Mouse (Mus musculus): ENCODE results near the gene Rxfp4.
A peak's percentile ranks its signal among the peaks of the same experiment; 100 is the strongest.

Gene Rxfp4

DNA sequence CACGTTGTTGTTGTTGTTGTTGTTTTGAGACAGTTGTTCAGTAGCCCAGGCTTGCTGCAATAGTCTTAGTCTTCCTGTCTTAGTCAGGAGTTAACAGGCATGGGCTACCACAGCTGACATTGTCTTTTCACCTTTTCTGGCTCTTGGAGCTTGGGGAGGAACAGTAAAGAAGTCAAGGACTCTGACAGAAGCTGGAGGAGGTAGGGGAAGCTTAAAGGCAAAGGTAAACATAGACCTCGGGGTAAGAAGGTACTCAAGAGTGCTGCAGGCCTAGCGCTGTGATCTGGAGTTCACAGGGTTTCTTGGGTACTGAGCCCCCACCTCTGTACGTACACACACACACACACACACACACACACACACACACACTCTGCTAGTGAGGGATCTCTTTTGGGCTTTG, 24.2 kb downstream of the Rxfp4 start:
- no peak for DNase-seq (ENCODE audit: low read depth, low spot score)

GRCm38 (mm10) chr3:88627535-88627934, 25.4 kb downstream of the Rxfp4 start:
- DNase-seq (ENCODE audit: low read depth, low spot score) = no peak

DNA sequence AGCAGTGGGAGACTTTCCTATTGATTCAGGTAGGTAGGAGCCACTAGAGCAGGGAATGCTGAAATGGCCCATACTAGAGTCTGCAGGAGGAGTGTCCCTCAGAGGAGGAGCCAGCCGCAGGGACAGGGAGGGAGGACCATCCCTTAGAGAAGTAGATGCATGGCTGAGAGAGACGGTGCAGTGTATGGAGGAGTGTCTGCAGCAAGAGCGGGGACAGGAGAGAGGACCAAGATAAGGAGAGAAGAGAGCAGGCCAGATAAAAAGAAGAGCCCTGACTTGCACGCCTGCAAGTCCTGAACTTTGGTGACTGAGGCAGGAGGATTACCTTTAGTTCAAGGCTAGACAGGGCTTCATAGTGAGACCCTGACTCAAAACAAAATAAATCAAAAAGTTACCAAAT, 25.8 kb downstream of the Rxfp4 start:
- DNase-seq (ENCODE audit: low read depth, low spot score) = no peak

- DNase-seq (ENCODE audit: low read depth, low spot score) = no peak
These were observed 26.6 kb downstream of the Rxfp4 start for GRCm38 (mm10) chr3:88626316-88626715.

DNA sequence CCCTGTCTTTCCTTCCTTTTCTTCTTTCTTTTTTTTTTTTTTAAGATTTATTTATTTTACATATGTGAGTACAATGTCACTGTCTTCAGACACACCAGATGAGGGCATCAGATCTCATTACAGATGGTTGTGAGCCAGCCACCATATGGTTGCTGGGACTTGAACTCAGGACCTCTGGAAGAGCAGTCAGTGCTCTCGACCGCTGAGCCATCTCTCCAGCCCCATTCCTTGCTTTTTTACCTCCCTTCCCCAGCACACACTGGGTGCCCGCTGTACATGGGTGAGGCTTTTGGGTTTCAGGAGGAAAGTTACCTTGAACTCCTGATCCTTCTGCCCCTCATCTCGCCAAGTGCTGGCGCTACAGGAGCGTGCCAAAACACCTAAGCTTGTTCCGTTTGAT, 27.4 kb downstream of the Rxfp4 start:
- DNase-seq (ENCODE audit: low read depth, low spot score) = no peak

- DNase-seq (ENCODE audit: low read depth, low spot score) = no peak
These were observed 28.0 kb downstream of the Rxfp4 start for GRCm38 (mm10) chr3:88624951-88625350.

DNA sequence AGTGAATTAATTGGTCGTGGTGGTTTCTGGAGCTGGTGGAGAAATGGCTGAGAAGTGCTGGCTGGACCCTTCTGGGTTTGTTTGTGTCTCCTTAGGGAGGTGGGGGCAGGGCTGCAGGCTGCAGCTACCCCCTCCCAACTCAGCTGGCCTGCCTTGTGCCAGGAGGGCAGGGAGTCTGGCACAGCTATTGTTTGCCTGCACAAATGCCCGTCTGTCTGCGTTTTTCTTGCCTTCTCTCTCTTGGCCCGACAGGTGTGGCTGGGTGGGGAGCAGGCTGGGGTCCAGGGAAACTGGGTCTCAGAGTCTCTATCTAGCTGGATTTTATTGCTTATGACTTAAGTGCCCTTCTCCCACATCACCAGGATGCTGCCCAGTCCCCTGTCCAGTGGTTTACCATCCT, 28.6 kb downstream of the Rxfp4 start:
- DNase-seq (ENCODE audit: low read depth, low spot score) = peak; percentile 22

DNA sequence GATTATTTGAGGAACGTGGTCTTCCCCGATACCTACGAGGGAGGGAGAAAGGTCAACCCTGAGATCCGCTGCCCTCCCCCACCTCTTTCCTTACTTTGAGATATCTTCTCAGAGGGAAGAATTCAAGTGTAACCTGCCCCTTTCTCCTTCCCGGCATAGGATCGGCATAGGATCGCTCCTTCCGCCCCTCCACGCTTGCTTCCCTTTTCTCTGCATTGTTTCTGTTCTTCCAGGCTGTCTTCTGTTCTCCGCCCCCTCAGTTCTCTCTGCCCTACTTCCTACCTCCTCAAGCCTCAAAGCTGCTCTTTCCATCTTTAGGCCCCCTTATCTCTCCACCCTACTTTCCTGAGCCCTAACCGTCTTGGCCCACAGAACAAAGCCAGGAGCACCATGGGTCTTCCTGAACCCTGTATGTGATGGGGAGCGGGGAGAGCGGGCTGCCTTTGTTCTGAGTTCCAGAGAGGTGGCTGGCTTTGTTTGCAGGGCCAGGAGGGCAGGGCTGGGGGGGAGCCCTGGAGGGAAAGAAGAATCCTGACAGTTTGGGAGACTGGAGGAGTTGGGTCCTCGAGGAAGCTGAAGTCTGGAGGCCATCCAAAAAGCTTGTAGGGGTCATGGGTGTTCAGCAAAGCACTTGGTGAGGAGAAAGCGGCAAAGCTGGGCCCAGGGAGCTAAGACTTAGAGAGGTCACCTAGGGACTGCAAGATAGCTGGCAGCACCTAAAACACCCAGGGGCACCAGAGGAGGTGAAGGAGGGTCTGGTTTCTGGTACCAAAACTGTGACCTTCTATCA, 29.4 kb downstream of the Rxfp4 start:
- peak; percentile 24 for DNase-seq (ENCODE audit: low read depth, low spot score)

- DNase-seq (ENCODE audit: low read depth, low spot score) = peak; percentile 40
These were observed 30.0 kb downstream of the Rxfp4 start for GRCm38 (mm10) chr3:88622941-88623345.

DNA sequence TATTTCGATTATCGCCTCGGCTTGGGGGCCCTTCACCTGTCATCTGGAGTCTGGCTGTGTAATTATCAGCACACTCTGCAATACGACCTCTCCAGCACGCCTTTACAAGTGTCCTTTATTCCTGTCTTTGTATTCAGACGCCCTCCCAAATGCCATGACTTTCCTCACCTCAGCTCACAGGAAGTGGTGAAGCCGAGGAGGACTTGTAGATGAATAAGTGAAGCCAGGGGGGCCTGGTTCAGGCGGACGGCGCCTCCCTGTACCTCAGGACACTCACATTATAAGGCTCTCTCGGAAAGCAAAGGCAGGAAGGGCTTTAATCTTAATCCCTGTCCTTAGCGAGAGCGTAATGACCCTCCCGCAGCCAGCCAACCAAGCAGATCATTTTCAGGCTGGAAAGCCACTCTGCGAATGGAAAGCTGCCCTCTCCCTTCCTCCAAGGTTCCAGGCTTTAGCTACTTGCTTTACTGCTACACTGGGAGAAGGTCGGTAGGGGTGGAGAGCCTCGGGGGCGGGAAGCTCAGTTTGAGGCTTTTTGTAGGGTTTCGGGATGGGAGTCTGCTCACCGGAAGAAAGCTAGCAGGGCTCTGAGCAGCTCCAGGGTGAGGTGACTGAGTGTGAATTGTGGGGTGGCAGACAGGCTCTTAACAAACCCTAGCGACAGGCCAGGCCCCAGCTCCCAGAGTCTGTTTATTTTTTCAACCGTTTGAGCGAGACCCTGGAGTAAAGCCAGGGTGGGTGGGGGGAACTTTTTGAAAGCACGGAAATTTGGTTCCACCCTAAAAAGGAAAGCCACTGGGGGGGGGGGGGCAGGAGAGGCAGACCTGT, 30.6 kb downstream of the Rxfp4 start:
- peak; percentile 12 for DNase-seq (ENCODE audit: low read depth, low spot score)

DNA sequence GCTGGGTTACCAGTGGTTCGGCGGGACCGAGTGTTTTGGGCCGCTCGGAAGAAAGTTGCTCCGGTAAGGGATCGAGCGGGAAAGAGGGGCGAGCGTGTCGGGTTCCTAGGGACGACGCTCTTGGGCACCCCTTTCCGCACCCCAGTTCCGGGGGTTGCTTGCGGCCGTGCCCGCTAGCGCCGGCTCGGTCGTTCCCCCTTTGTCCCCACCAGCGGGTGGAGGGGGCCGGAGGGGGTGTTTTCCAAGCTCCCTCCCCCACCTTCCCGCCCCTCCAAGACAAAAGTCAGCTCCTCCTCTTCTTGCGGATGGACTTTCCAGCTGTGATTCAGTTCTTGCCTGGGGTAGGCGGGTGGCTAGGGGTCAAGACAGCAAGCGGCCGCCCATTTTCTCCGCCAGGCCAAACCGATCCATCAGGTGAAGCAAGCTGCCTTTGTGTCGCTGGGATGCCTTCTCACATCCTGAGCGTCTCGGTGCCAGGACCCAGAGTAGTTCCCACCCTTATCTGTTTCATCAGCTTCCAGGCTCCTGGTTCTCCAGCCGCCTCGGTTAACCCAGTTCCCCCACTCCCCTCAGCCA, 31.3 kb downstream of the Rxfp4 start:
- DNase-seq (ENCODE audit: low read depth, low spot score) = peak; percentile 10

DNA sequence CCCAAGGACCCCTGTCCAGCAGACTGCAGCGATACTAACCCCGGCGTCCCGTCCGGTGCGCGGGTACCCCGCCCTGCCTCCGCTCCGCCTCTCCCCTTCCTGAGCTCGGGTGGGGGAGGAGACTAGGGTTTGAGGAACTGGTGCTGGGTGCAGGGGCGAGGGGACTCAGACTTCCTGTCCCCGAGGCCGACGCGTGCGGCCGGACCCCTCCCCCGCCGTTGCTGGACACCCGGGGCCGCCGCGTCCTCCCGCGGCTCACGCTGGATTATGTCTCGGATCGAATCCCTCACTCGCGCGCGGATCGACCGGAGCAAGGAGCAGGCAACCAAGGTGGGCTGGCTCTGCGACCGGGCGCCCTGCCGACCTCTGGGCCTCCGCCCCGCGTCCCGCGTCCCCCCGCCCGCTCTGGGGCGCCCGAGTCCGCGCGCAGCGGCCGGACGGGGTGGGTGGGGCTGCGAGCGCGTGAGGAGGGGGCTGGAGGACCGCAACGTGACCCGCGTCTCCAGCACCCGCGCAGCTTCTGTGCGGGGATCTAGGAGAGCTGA, 31.9 kb downstream of the Rxfp4 start:
- peak; percentile 20 for DNase-seq (ENCODE audit: low read depth, low spot score)

DNA sequence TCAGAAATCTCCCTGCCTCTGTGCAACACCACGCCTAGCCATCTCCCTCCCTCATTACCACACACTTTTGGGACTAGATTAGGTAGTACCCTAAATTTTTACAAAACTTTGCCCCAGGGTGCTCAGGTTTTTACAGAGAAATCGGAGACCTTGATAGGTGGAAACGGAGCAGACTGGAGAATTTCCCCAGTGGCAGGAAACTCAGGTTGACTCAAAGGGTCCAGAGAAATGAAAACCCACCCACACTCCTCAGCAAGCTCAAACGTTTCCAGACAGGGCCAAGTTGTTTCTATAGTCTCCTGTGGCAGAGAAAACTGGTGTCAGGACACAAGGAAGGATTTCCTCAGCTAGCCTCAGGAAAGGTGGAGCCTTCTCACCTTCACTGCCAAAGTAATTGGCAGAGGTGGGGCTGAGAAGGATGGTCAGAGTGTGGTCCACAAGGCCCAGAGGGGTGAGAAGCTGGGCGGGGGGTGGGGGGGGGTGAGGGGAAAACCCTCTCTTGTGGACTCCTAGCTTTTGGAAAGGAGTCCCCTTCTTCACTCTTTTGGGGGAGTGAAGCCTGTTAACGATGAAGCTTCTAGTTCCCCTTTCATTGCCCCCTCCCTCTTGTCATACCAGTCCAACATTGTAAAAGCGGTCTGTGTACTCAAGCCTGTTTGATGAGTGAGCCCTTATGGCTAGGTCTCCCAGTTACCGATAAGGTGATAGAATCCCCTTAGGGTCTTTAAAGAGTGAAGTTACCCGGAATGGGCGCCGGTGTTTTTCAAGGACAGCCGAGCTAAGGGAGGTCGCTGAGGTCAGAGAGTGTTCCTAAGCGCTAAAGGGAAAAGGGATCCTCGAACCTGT, 32.6 kb downstream of the Rxfp4 start:
- no peak for DNase-seq (ENCODE audit: low read depth, low spot score)

GRCm38 (mm10) chr3:88619113-88620097, 33.5 kb downstream of the Rxfp4 start:
- DNase-seq (ENCODE audit: low read depth, low spot score) = no peak

DNA sequence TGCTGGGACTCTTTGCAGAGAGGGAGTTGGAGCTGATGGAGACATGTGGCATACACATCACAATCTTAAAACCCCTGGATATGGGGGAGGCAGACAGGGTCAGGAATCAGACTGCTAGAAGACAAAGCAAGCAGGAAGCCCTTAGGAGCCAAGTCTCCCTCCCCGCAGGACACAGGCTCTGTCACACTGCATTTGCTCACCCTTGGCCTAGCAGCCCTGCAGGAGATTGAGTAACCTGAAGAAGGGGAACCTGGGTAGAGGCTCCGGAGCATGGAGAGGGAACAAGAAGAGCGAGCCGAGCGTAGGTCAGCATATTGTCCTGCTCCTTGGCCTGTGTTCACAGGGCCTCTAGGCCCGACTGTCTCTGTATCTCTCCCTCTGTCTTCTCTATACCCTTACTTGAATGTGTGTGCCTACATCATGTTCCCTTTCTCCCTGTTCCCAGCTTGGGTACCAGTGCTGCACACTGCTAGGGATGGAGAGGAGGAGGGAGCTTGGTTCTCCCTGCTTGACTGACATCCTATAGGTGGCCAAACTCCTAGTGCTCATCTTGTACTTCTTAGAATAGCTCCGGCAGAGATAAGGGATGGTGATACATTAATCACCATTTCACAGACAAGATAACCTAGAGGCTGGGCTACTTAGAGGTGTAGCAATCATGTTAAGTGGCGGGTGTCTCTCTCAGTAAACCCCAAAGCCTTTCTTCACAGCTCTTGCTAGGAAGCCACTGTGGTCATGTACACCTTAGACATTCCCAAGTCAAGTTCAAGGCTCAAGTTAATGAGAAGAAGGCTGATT, 34.7 kb downstream of the Rxfp4 start:
- DNase-seq (ENCODE audit: low read depth, low spot score) = no peak

DNA sequence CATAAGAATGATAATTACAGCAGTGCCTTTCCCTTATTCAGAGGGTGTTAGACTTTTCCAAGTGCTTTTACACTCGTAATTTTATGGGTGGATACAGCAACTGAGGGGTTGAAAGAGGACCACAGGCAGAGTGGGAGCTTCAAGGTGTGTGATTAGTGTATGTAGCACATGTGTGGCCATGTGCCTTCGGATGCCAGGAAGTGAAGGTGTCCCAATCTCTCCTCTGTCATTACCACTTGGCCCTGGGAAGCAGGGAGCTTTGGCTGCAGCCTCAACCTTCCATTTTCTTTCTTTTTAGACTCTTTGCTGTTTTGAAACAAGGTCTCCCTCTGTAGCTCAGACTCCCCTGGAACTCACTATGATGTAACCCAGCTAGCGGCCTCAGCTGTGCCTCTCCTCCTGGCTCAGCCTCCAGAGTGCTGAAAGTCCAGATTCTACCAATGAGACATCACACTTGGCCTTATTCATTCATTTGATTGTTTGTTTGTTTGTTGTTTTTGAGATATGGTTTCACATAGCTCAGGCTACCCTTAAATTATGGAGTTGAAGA, 35.9 kb downstream of the Rxfp4 start:
- DNase-seq (ENCODE audit: low read depth, low spot score) = no peak

- no peak for DNase-seq (ENCODE audit: low read depth, low spot score)
These were observed 37.0 kb downstream of the Rxfp4 start for GRCm38 (mm10) chr3:88615902-88616391.

DNA sequence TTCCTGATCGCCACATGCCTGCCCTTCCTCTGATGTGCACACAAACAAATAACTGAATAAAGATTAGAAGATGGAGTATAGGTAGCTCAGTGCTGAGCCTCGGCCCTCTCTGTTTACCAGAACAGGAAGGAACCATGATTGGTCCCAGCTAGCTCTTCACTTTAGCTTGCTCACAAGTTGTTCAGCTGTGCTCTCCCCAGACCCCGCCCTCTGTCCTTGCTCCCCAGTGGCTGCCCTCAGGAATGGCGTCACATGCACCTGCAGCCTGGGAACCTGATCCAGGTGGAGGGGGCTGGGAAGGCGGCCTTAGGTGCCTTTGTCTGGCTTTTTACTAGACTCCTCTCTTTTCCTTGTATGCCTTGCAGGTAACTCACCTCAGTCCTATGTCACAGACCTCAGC, 37.8 kb downstream of the Rxfp4 start:
- DNase-seq (ENCODE audit: low read depth, low spot score) = no peak

GRCm38 (mm10) chr3:88614418-88614817, 38.5 kb downstream of the Rxfp4 start:
- DNase-seq (ENCODE audit: low read depth, low spot score) = no peak
